Mouse (Mus musculus) heart, adult 18-20 months (tissue): ENCODE results near the gene Foxa2. TPM values are rescaled to one million over a fixed set of nuclear protein-coding genes. Genes with fewer than 3 reads are reported as not detected.

Experiments
- DNase-seq, 2 experiments: peaks; one replicate each; pipeline ENCODE4 v3.0.0; 2021 to 2022; ENCODE audit warnings: mixed read lengths in 1 of 2
- long read RNA-seq, 2 experiments: library from polyadenylated mRNA; stranded (forward); transcript quantifications; one replicate each; pipeline ENCODE4 v2.0.0; 2021
- total RNA-seq, 2 experiments: library from RNA; stranded (reverse); gene quantifications; 2 replicates each; pipeline ENCODE4 v1.2.3; 2021

The Foxa2 gene
- total RNA-seq: under 1 TPM in 1 of 2 experiments, not detected in 1; 0.23 TPM
- long read RNA-seq, experiment 1: 0 reads
- long read RNA-seq, experiment 2: 0 reads

- no peak for DNase-seq
Measured at GRCm38 (mm10) chr2:148046799-148047165, at the start of gene Foxa2. Foxa2 (minus strand) TSS chr2:148046969.

- DNase-seq: no peak
Measured at GRCm38 (mm10) chr2:148092089-148092488, 45.3 kb upstream of the Foxa2 start.

DNA sequence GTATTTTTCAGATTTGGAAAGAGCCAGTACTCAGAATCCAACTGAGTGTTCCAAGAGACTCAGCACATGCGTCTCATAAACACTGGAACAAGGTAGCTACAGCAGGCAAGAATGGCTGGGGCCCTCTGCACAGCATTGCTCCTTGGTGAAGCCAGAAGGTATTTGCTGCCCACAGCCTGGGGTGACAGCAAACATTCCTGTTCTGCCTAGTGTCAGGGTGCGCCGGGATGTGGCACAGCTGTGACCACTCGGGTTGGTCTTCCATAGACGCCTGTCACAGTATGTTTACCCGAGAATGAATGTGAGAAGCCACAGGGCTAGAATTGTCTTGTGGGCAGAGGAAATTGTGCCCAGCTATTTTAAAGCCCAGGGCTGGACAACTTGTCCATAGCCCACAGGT, 44.9 kb upstream of the Foxa2 start:
- DNase-seq: no peak

GRCm38 (mm10) chr2:148090071-148090470, 43.3 kb upstream of the Foxa2 start:
- DNase-seq: no peak

DNA sequence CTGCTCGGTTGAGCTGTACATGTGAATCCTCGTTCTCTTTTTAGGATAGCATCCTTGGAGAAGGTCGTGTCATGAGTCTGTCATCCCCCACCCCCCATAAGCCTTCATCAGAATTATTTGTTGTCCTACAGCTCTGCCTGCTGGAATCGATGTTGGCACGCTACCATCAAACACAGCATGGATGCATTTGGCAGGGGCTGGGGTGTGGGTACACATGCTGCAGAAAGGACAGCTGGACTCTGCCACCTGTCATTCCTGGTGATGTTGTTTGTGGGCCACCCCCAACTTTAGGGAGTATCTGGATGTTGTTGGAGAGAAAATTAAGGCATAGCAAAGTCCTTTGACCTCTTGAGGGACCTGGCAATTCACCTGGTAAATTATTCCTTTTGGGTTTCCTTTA, 38.8 kb upstream of the Foxa2 start:
- DNase-seq: no peak

DNA sequence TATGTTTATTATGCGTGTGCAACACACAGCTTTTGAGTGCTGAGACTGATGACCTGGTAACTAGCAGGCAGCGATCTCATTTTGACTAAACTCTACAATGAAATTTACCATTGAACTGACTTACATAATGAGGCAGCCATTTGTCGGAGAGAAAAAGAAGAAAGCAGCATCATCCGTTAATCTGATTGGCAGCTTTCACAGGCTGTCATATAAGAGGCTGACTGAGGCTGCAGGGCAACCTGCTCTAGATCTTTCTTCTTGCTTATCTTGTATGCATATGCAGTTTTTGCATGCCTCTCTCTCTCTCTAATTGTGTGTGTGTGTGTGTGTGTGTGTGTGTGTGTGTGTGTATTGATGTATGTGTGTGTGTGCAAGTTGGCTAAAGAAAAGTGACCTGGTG, 38.4 kb upstream of the Foxa2 start:
- DNase-seq: no peak

DNA sequence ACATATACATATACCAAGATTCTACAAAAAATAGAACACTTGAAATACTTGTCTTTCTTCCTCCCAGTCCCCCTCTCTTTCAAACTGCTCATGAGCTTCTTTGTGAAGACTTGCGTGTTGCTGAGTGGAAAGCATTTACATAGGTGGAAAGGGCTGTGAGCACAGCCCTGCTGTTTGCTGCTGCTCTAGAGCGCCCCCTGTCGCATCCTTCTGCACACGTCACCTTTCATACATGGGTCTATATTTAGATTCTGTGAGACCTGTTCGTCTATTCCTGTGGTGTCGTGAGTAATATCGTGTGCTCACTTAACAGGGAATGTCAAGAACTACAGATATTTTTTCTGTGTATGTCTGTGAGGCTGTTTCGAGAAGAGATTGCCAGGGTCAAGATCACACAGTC, 35.5 kb upstream of the Foxa2 start:
- DNase-seq: peak; percentile 27 to 56

GRCm38 (mm10) chr2:148060705-148061104, 13.9 kb upstream of the Foxa2 start:
- DNase-seq: no peak

GRCm38 (mm10) chr2:148053411-148053810, 6.6 kb upstream of the Foxa2 start:
- no peak for DNase-seq

- peak; percentile 57 to 82 for DNase-seq
Measured at GRCm38 (mm10) chr2:148048484-148049129, 1.8 kb upstream of the Foxa2 start.

- no peak for DNase-seq
Measured at GRCm38 (mm10) chr2:148047611-148048010, 842 bp upstream of the Foxa2 start.

GRCm38 (mm10) chr2:148045937-148046798, 601 bp downstream of the Foxa2 start:
- no peak for DNase-seq

GRCm38 (mm10) chr2:148045543-148045936, 1.2 kb downstream of the Foxa2 start:
- DNase-seq: no peak

DNA sequence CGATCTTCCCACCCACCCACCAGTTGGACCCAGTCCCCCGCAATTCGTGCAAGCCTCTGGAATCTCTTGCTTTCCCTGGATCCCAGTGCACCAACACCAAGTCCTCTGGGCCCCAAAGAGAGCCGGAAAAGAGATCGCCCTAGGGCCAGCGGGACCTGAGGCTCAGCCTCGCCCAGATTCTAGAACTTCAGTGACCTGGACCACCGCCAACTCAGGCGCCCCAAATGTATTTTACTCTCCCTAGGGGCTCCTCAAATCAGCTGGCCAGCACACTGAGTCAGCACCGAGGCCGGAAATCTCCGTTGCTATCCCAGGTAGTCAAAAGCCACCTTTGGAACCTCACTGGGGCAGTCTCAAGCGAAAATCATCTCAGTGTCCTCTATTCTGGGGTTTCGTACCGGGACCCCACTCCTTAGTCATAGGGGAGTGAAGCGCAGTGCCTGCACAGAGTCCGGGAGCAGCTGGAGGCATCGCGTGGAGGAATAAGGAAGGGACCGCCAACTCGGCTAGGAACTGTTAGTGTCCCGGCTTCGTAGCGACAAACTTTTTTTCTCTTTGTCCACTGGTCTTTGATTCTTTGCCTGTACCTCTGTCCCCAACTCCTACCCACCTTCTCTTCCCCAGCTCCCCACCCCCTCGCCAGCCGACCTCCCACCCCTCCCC, 1.8 kb downstream of the Foxa2 start:
- DNase-seq: peak in 1 of 2 experiments; percentile 16

- no peak for DNase-seq
Measured at GRCm38 (mm10) chr2:148043976-148044876, 2.5 kb downstream of the Foxa2 start.

DNA sequence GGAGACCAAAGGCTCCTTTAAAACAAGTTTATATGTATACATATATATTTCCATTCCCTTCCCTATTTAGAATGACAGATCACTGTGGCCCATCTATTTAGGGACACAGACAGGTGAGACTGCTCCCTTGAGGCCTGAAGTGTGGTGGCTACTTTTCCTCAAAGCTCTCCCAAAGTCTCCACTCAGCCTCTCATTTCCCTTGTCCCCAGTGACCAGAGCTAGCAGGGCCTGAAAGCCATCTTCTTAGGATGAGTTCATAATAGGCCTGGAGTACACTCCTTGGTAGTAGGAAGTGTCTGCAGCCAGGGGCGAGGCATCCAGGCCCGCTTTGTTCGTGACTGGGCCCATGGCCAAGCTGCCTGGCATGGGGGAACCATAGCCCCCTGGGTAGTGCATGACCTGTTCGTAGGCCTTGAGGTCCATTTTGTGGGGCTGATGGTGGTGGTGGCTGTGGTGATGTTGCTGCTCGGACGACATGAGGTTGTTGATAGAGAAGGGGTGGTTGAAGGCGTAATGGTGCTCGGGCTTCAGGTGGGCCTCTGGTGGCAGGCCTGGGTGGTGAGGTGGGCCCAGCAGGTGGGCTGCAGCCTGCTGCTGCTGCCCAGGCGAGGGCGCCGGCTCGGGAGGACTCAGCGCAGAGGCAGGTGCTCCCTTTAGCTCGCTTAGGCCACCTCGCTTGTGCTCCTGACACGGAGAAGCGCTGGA, 3.3 kb downstream of the Foxa2 start:
- DNase-seq: no peak

DNA sequence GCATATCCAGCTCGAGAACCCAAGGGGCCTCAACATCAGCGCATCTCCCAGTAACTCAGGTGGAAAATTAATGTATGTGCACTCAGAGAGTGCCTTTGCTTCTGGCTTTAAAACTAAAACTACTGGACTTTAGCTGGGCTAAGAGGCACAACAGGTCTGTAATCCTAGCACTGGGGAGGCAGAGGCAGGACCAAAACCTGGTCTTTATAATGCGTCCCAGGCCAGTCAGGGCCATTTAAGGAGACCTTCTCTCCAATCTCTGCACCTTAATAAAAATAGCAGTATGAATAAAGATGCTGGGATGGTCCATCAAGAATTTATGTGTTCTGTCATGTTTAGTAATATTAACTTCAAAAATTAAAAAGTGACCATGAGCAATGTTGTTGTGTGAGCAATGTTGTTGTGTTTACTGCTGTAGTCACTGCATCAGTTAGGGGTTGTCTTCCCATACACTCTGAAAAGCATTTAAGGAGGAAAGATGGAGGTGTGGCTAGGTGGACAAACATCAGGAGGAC, 4.6 kb downstream of the Foxa2 start:
- no peak for DNase-seq

DNA sequence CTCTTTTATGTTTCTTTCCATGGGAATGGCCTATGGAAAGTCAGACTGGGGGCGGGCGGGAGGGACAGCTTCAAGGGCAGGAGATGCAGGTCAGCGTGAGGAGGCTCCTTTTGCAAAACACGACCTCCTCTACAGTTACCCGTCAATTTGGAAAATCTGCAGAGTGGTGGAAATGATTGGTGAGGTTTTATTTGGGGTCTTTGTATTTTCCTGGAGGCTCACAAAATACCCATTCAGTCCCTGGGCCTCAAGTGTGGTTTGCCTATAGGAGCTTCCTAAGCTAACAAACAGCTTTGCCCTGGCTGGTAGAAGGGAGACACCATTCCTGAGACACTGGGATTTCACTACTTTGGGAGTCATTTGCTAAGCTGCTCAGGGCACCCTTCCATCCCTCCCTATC, 5.4 kb downstream of the Foxa2 start:
- DNase-seq: no peak

GRCm38 (mm10) chr2:148040236-148041121, 6.3 kb downstream of the Foxa2 start:
- no peak for DNase-seq
